Mouse (Mus musculus) spleen, postnatal 14 days (tissue): ENCODE results near the gene Igdcc4.

ENCODE experiments used
- DNase-seq, 2 experiments: peaks; one replicate each; pipeline ENCODE4 v3.0.0; 2021 to 2022; ENCODE audit warnings: low spot score in 2 of 2

The Igdcc4 gene

DNA sequence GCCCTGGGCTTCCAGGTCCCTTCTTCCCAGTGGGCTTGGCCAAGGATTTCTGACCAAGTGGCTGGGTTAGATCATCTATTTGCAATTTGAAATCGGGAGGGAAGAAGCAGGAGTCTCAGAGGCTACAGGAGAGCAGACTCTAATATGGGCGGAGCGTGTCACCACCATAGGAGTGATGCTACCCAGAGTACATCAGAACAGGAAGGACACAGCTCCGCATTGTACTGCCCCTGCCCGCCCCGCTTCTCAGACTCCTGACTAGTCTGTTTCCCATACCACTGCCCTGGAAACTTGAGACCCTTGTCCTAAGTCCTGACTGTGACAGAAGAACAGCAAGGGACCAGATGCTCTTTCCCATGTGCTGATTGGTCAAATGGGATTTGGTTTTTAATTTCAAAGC lies 56.3 kb downstream of the Igdcc4 start:
- no peak for DNase-seq

DNA sequence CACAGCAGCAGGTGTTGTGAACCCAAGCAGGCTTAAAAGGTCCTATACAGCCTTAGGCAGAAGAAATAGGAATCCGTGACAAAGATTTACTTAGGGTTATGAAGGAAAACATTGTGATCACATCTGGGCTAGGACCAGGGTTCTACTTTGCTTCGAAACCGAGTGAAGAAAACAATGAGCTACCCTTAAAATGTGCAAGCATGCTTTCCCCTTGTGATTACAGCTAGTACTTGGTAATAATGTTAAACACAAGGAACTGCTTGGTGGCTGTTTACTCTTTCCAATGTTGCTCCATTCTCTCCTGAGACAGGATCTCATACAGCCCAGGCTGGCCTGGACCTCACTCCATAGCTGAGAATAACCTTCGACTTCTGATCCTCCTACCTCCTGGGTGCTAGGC lies 59.9 kb downstream of the Igdcc4 start:
- no peak for DNase-seq

DNA sequence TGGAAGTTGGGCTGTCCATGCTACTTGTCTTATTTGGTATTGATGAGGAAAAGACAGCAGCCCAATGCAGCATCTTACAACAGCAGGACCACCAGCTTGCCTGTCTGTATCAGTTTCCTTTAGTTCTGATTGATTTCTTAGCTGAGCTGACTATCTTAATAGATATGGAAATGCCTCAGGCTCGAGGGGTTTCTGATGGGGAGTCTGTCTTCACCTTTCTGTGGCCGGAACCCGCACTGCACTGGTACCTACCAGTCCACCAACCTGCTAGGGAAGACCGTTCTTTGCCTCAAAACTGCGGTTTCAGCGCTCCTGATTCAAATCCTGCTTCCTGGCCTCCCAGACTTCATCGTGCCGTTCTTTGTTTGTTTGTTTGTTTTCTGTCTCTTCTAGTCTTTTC lies 60.6 kb downstream of the Igdcc4 start:
- no peak for DNase-seq

DNA sequence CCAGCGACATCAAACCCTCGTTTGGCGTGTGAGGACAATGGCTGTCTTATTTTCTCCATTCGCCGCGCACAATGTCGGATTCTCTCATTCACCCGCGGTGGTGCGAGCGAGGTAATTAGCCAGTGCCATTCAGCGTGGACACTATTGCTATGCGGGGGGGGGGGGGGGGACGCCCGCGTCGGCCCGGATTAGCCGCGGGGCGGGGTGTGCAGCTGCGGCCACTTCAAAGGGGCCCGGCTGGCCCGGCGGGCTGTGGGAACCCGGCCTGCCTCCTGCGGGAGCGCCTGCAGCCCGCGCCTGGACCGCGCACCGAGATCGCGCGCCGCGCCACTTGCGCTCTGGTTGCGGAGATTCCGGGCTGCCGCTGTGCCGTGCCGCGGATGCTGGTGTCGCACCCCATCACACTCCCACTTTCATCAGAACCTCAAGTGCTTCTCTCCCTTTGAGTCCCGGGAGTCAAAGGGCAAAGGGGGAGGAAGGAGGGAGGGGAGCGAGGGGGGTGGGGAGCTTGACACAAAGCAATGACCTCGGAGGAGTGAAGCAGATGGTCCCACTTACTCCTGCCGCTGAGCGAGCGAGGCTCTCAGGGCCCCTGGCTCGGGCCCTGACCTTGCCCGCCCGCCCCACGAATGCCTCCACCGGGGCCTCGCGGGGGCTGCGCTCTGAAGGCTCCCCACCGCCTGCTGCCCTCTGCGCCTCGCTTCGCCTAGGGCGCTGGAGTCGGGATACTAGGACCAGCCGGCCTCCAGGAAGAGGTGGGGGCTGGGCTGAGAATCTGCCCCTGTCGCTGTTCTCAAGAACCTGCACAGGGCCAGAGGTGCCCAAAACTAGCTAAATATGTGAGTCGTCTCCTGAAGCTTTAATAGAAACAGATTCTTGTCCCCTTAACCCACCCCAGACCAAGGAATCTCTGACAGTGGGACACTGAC lies 61.7 kb downstream of the Igdcc4 start:
- DNase-seq = no peak

DNA sequence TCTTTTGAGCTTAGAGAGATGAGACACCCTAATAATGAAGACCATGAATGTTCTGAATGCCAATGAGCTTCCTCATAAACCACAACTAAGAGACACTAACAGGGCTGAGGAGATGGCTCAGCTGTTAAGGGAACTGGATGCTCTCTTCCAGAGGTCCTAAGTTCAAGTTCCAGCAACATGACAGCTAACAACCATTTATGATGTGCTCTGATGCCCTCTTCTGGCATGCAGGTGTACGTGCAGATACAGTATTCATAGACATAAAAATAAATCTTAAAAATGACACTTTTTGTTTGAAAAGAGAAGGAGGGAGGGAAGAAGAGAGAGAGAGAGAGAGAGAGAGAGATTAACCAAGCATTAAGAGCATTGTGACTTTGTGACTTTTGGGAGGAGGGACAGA lies 63.6 kb downstream of the Igdcc4 start:
- no peak for DNase-seq

DNA sequence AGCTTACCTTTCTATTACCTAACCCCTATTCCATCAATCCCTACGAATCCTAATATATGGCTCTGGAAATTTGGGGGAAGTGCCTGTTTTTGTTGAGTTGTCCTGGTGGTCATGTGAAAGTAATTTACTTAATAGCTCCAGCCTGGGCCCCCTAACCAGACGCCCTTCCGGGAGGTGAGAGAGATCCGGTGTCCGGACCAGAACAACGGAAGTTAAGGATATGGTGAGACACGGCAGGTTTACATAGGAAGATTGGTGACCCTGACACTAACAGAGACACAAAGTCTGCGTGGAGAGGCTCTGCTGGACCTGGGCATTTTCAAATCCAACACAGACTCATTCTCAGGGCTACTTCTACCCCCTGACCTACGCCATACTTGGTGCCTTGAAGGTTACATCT lies 65.1 kb downstream of the Igdcc4 start:
- DNase-seq = no peak

DNA sequence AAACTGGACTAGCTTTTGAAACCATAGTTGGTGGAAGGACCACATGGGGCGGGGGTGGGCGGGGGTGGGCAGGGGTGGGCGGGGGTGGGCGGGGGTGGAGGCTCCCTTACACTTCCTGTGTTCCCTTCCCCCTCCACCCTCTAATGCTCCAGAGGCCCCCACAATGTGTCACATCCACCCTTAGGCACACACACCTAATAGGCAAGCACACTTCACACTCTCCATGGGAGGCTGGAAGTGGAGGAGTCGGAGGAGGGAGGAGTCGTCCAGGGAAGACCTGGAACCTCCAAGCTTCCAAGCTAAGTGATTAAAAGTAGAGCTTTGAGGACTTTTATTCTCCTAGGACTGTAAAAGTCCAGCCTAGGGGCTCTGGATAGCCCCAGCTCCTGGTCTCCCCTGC lies 67.2 kb downstream of the Igdcc4 start:
- no peak for DNase-seq

DNA sequence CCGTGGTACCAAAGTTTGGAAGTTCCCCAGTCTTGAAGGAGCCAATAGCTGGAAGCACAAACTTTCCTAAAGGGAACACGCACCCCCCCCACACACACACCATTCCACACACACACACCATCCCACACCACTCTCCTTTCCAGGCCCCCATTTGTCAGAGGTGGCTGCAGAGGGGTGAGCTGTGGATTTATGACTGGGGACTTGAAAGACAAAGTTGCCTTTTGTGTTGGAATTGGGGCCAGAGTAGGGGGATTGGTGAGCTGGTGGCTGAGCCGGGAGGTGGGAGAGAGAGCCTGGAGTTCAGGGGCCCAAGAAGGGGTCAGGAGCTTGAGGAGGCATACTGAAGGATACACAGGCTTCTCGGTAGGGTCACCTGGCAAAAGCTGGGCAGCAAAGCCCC lies 67.7 kb downstream of the Igdcc4 start:
- DNase-seq = no peak

DNA sequence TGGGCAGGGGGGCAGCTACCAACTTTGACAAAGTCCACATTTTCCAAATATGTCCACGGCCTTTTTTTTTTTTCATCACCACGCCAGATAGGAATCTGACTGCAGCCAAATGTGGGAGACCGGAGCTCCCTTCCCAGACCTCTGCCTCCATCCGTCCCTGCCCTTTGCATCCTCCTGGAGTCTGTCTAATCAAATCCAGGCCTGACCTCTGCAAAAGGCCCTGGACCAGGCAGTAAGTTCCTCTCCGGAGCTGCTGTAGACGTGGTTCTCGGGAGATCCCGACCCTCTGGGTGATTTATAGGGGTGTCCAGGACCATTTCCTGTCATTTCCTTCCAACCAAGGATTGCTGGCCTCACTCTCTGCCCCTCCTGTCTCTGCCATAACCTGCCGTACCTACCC lies 71.4 kb downstream of the Igdcc4 start:
- no peak for DNase-seq

DNA sequence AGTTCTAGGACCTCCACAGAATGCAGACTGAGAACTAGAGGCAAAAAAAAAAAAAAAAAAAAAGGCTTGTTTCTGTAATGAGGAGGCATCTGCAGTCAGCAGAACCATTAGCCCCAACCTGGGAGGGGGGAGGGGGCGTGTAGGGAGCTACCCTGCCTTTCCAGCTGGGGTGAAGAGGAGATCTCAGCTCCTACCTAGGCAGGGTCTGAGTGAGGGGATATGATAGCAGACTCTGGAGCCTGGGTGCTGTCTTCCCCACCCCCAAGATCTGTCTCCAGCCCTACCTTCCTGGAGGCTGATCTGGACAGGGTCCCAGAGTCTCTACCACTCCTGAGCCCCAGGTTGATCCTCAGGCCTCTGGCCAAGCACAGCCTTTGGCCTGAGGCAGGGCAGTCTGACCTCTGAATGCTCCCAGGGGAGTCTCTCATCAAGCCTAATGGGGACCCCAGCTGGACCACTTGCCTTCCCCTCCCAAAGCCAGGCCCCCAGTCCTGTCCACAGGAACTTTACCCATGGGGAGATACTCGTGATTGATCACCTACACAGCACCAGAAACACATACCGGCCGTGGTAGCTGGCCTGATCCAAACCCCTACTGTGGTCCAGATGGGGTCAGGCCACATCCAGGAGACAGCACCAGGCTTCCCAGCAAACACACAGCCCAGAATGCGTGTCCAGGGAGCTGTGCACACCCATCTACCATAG lies 74.1 kb downstream of the Igdcc4 start:
- no peak for DNase-seq

DNA sequence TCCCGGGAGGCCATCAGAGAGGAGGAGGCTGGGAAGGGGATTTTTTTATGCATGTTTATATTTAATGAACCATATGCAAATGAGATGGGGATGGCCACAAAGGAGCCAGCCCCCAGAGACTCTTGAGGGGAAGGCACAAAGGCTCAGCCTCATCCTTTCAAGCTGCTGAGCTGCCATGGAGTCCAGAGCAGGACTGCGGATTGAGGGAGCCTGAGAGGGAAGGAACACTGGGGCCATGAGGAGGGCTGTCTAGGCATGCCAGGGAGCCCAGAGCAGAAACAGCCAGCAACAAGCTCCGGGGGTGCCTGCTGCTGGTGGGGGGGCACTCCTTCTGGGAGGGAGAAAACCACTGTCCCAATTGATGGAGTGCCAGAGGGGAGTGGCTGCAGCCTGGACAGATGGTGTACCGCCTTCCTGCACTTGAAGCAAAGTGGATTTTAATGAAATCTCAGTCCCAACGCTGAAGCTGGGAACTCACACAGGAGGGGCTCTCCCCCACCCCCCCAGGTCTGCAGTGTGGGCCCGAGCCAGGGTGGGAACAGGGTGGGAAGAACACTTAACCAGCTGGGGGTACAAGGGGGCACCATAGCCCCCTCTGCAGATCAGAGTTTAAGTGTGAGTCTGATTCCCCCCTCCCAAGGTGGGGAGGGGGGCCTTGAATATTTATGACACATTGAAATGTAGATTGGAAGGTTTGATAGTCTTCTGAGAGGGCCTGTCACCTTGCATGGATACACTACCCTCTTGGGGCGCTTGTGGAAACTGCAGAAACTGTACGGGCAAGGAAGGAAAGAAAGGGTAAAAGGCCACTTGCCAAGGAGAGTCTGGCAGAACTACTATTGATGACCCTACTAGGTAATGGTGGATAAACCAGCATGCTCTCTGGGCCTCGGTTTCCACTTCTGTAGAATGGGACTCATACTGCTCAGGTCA lies 74.9 kb downstream of the Igdcc4 start:
- DNase-seq = no peak

DNA sequence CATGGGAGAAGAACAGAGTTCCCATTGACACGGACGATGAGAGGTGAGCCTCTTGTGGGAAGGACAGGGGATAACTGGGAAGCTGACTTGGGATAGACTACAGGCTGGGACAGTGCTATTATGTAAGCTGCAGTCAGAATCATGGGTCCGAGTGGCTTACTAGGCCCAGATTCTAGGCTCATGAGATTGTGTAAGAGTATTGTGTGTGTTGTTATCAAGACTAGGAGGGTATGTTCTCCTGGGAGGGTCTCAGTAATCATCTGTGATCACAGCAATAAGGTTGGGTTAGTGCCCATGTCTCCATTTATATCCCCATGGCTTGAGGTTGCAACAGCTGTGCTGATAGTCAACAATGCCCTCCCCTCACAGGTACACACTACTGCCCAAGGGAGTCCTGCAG lies 76.2 kb downstream of the Igdcc4 start:
- no peak for DNase-seq

DNA sequence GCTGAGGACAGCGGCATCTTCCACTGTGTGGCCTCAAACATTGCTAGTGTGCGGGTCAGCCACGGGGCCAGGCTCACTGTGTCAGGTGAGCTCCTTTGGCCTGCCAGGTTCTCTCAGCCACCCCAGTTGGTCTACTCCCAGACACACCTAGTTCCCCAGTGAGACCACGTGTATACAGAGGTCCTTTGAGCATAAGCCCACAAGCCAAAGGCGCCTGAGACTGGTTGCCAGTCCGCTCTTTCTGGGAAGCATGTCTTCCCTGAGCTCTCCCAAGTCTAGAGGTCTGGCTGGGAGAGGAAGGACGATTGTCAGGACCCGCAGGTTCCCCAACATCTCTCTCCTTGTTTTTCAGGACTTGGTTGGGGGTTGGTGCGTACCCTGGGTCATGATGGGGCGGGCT lies 76.6 kb downstream of the Igdcc4 start:
- DNase-seq = no peak

DNA sequence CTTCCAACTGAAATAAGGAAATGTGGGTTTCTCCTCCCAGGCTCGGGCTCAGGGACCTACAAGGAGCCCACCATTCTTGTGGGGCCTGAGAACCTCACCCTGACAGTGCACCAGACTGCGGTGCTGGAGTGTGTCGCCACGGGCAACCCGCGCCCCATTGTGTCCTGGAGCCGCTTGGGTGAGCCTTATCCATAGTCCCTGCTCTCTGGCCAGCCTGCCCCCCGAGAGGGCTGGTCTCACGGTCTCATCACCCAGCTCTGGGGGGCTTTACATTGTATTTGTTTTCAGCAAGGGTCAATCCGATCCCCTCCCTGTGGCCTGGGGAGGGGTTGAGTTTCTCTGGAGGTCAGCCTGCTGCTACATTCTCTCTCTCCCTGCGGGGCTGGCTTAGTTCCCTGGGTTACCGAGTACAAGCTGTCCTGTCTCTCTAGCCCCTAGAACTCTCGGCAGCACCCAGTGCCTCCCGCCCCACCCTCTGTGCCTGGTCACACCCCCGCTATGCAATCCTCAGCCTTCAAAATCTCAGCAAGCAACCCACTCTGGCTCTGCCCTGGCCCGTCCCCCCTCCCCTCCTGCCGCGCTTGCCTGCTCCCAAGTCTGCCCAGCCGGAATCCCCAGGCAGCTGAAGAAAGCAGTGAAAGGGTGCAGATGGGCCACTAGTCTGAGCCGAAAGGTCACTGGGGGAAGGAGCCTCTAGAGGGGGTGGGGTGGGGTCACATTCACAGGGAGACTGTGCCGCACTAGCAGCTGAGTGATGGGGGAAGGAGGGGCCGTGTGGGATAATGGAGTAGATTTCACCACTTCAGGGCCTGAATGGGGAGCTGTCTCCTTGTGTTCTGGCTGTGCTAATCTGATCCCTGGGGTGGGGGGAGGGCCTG lies 77.3 kb downstream of the Igdcc4 start:
- DNase-seq = no peak

DNA sequence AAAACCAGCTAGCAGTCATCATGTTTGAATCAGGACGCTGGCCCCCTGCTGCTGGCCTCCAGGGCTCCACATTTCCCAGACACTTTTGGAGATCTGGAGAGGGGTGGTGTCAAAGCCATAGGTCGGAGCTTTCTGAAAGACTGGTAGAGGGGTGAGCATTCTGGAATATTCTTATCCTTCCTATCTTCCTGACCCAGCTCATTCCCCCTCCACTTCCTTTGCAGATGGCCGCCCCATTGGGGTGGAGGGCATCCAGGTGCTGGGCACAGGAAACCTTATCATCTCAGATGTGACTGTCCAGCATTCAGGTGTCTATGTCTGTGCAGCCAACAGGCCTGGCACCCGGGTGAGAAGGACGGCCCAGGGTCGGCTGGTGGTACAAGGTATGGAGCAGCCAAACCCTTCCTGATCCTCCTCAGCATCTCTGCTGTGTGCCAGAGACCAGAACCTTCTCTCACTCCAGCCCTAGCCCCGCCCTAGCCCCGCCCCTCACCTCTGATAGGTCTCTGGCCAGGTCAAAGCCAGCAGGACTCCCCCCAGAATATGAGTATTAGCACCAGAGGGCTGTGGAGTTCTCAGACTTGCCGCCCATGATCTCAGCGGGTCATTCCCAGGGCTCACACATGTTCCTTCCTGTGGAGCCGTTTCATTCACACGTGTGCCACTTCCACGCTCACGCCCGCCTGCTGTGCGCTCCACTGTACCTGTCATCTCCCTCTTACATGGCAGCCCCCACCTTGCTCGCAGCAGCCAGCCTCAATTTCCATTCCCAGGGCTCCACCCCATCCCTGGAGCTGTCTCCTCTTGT lies 78.7 kb downstream of the Igdcc4 start:
- DNase-seq = no peak
